Mouse (Mus musculus) thymus, adult 2 months (tissue): ENCODE data around the gene Ankdd1b.

ENCODE experiments used
- CTCF ChIP-seq: fragments of 200-500 bp; IDR thresholded peaks from 2 replicates; pipeline ENCODE4 v1.5.1; 2012; ENCODE audit warnings: mild to moderate bottlenecking, control low read depth, low read length, moderate library complexity, borderline replicate concordance; ENCODE audit not compliant: control insufficient read depth, poor library complexity, insufficient read depth; ENCODE audit errors: extremely low read depth
- POLR2A ChIP-seq: fragments of 200-500 bp; IDR thresholded peaks from 2 replicates; pipeline ENCODE4 v1.6.1; 2012; ENCODE audit warnings: mild to moderate bottlenecking, low read length, control low read depth, moderate library complexity; ENCODE audit not compliant: control insufficient read depth, poor library complexity, insufficient read depth; ENCODE audit errors: extremely low read depth

GRCm38 (mm10) chr13:96436921-96437320, 34.1 kb downstream of the Ankdd1b start:
- no peak for TF ChIP-seq POLR2A
- no peak for TF ChIP-seq CTCF
